In genomic region chr13:113209624-113210023, GRCm38 (mm10) we compare ENCODE assay signal across 9 mouse cellular contexts. TPM values are rescaled to one million over a fixed set of nuclear protein-coding genes. Genes with fewer than 3 reads are reported as not detected.
DNase-seq lines count a peak whose midpoint lies in the region; ATAC-seq lines count a peak whose summit lies in the region.
"Had no signal": no experiment of that assay in that cellular context is flagged by ENCODE, and none has a peak within 500 bp of the region (broad histone marks: within the 10 kb centered on the region; RNA-seq: fewer than 3 reads in every experiment).

Gene Esm1 (plus strand): TSS chr13:113209659.

- H3K36me3 ChIP-seq in forebrain, embryonic 10.5 days (replicated peaks): no peaks in the 10 kb centered on the region
- no peaks in the 10 kb centered on the region for H3K36me3 ChIP-seq in forebrain, embryonic 16.5 days (ENCODE audit: control insufficient read depth, insufficient read depth)

- intact Hi-C loops in left cerebral cortex, postnatal 4 days (cut with DNase I): no loop called here

- no peak within 1 kb of the TSS for H3K4me2 ChIP-seq in forebrain, embryonic 16.5 days (ENCODE audit: low read length)

- peaks cover 20% of the 10 kb centered on the region for H3K27me3 ChIP-seq in forebrain, embryonic 10.5 days (ENCODE audit: poor library complexity, severe bottlenecking)
- H3K27me3 ChIP-seq in forebrain, embryonic 16.5 days (replicated peaks; ENCODE audit: control insufficient read depth, insufficient read depth, low read length): no peaks in the 10 kb centered on the region

- 55% methylated on average over 15 of the region's 15 CpGs for WGBS in forebrain, embryonic 10.5 days
- WGBS in forebrain, embryonic 16.5 days: 47% methylated on average over 15 of the region's 15 CpGs

- H3K4me3 ChIP-seq in forebrain, embryonic 10.5 days: peak within 1 kb of the TSS; percentile 14; the same call in 1 of the 2 replicates
- no peak within 1 kb of the TSS for H3K4me3 ChIP-seq in forebrain, embryonic 16.5 days (replicated peaks; ENCODE audit: low read length)

- ATAC-seq in forebrain, embryonic 16.5 days: no peak
- peak; percentile 39 for ATAC-seq in inflammation-experienced regulatory T-cells, adult 6 months

- H3K9me3 ChIP-seq in forebrain, embryonic 10.5 days: no peaks in the 10 kb centered on the region
- H3K9me3 ChIP-seq in forebrain, embryonic 16.5 days (ENCODE audit: control insufficient read depth, low read length): no peaks in the 10 kb centered on the region

- H3K27ac ChIP-seq in forebrain, embryonic 10.5 days: no peak within 1 kb of the TSS
- no peak within 1 kb of the TSS for H3K27ac ChIP-seq in forebrain, embryonic 16.5 days (ENCODE audit: low read length)

- H3K4me1 ChIP-seq in forebrain, embryonic 10.5 days: peaks cover 8% of the 10 kb centered on the region; the same call in 1 of the 2 replicates
- H3K4me1 ChIP-seq in forebrain, embryonic 16.5 days (replicated peaks; ENCODE audit: control insufficient read depth, insufficient read depth, low read length): no peaks in the 10 kb centered on the region

- H3K9ac ChIP-seq in forebrain, embryonic 16.5 days (replicated peaks; ENCODE audit: low read depth, low read length): no peak within 1 kb of the TSS

- DNase-seq in forebrain, embryonic 10.5 days (ENCODE audit: extremely low spot score, low spot score): no peak
- DNase-seq in CD4-positive, CD25-positive, alpha-beta regulatory T cell, adult 2 months (ENCODE audit: low read depth, low spot score): peak; percentile 28
- peak; percentile 32 for DNase-seq in lung, postnatal 10 days
- DNase-seq in left cerebral cortex, postnatal 4 days: no peak
- no peak for DNase-seq in layer of hippocampus, postnatal 36 days
- DNase-seq in left cerebral cortex, adult 11 months (ENCODE audit: low spot score): no peak
- DNase-seq: cerebellum, adult 18-20 months had no signal

RNA-seq across cellular contexts. Expression of gene Esm1, which starts in this region (rescaled TPM):
- polyA plus RNA-seq in forebrain, embryonic 10.5 days (2016; fragmentation: Nextera tagmentation; extraction: Ambion mirVana): 0.77 and 2.2 TPM in 2 replicates
- polyA plus RNA-seq in forebrain, embryonic 16.5 days (2015; fragmentation: Nextera tagmentation; extraction: Ambion mirVana): 0.84 and 1.2 TPM in 2 replicates
- 1 to 10 TPM in 1 of 3 experiments, under 1 TPM in 2; 0.27 to 4.4 (median 0.63) TPM for polyA plus RNA-seq in inflammation-experienced regulatory T-cells, adult 6 months (2017; shearing (Covaris generic))
- total RNA-seq in left cerebral cortex, postnatal 4 days (2021): under 1 TPM; 0.48 to 0.52 TPM
- not detected for total RNA-seq in layer of hippocampus, postnatal 36 days (2021)

Comparison
In these comparisons a context has a peak if more than half of its experiments do, and no peak if none do; other contexts are left out.
1. DNase-seq: peak in CD4-positive, CD25-positive, alpha-beta regulatory T cell, adult 2 months (single experiment) and lung, postnatal 10 days (single experiment); none in forebrain, embryonic 10.5 days (single experiment), left cerebral cortex, postnatal 4 days (single experiment), layer of hippocampus, postnatal 36 days (0 of 2) and left cerebral cortex, adult 11 months (single experiment).